20 mouse cellular contexts compared by ENCODE assay signal in the genomic region with DNA sequence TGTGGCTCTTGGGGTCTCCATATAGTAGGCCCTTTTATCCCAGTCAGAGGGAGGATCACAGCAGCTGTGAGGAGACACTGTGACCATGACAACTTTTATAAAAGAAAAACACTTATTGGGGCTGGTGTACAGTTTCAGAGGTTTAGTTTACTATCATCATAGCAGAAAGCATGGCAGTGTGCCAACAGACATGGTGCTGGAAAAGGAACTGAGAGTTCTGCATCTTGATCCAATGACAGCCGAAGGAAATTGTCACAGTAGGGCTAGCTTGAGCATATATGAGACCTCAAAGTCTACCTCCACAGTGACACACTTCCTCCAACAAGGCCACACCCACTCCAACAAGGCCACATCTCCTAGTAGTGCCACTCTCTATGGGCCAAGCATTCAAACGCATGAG. TPM values are rescaled to one million over a fixed set of nuclear protein-coding genes. Genes with fewer than 3 reads are reported as not detected.
A peak's percentile ranks its signal among the peaks of the same experiment; 100 is the strongest.
DNase-seq lines count a peak whose midpoint lies in the region; ATAC-seq and TF ChIP-seq lines count a peak whose summit lies in the region.
"Had no signal": no experiment of that assay in that cellular context is flagged by ENCODE, and none has a peak within 500 bp of the region (broad histone marks: within the 10 kb centered on the region; RNA-seq: fewer than 3 reads in every experiment).

No protein-coding gene starts in this region.

- WGBS in lung, embryonic 15.5 days = 39% methylated on average over 2 of the region's 2 CpGs
- 72% methylated on average over 2 of the region's 2 CpGs for WGBS in lung, adult 2 months
- 89% methylated on average over 2 of the region's 2 CpGs for WGBS in hindbrain, embryonic 13.5 days

- H3K4me1 ChIP-seq in lung, embryonic 15.5 days = peaks cover 45% of the 10 kb centered on the region
- no peaks in the 10 kb centered on the region for H3K4me1 ChIP-seq in lung, adult 2 months (ENCODE audit: control insufficient read depth, insufficient read depth, low read length)
- peaks cover 4% of the 10 kb centered on the region; the same call in 1 of the 2 replicates for H3K4me1 ChIP-seq in hindbrain, embryonic 13.5 days (replicated peaks)
- H3K4me1 ChIP-seq: forebrain, embryonic 13.5 days; hindbrain, embryonic 15.5 days had no signal

- no peak for TF ChIP-seq POLR2A in lung, adult 2 months (IDR thresholded peaks at IDR 0.05; ENCODE audit: borderline replicate concordance, extremely low read depth, low read depth, low read length)

- no peak overlapping the region for H3K4me3 ChIP-seq in lung, embryonic 15.5 days
- no peak overlapping the region for H3K4me3 ChIP-seq in lung, adult 2 months (replicated peaks; ENCODE audit: extremely low read depth, low read depth, low read length)
- no peak overlapping the region for H3K4me3 ChIP-seq in hindbrain, embryonic 13.5 days
- H3K4me3 ChIP-seq: forebrain, embryonic 13.5 days; heart, adult 2 months; hindbrain, embryonic 15.5 days; intestine, embryonic 15.5 days; megakaryocyte, embryonic 14.5 days had no signal

- H3K27me3 ChIP-seq in lung, embryonic 15.5 days = no peaks in the 10 kb centered on the region
- H3K27me3 ChIP-seq in hindbrain, embryonic 13.5 days = no peaks in the 10 kb centered on the region
- H3K27me3 ChIP-seq: forebrain, embryonic 13.5 days; hindbrain, embryonic 15.5 days; intestine, embryonic 15.5 days had no signal

- H3K36me3 ChIP-seq in lung, embryonic 15.5 days = no peaks in the 10 kb centered on the region
- H3K36me3 ChIP-seq in hindbrain, embryonic 13.5 days = no peaks in the 10 kb centered on the region
- H3K36me3 ChIP-seq: hindbrain, embryonic 15.5 days; intestine, embryonic 15.5 days had no signal

- no peak overlapping the region for H3K4me2 ChIP-seq in lung, embryonic 15.5 days
- H3K4me2 ChIP-seq in hindbrain, embryonic 13.5 days = no peak overlapping the region
- H3K4me2 ChIP-seq: forebrain, embryonic 13.5 days; hindbrain, embryonic 15.5 days; intestine, embryonic 15.5 days had no signal

- TF ChIP-seq CTCF in lung, adult 2 months (IDR thresholded peaks at IDR 0.05; ENCODE audit: insufficient read depth, low read length) = no peak

- H3K9ac ChIP-seq in lung, embryonic 15.5 days = no peak overlapping the region
- no peak overlapping the region for H3K9ac ChIP-seq in hindbrain, embryonic 13.5 days
- H3K9ac ChIP-seq: forebrain, embryonic 13.5 days; hindbrain, embryonic 15.5 days; intestine, embryonic 15.5 days; liver, embryonic 14.5 days had no signal

- H3K27ac ChIP-seq in lung, embryonic 15.5 days = no peak overlapping the region
- no peak overlapping the region for H3K27ac ChIP-seq in hindbrain, embryonic 13.5 days
- H3K27ac ChIP-seq: forebrain, embryonic 13.5 days; heart, adult 2 months; hindbrain, embryonic 15.5 days; intestine, embryonic 15.5 days; liver, embryonic 14.5 days had no signal

- no peaks in the 10 kb centered on the region for H3K9me3 ChIP-seq in lung, embryonic 15.5 days
- H3K9me3 ChIP-seq in hindbrain, embryonic 13.5 days = no peaks in the 10 kb centered on the region
- H3K9me3 ChIP-seq: forebrain, embryonic 13.5 days; hindbrain, embryonic 15.5 days; intestine, embryonic 15.5 days had no signal

- peak; percentile 21; the same call in 1 of the 2 replicates for ATAC-seq in lung, embryonic 15.5 days (ENCODE audit: borderline replicate concordance, extremely low read depth, low FRiP score, low TSS enrichment)
- peak; percentile 36 for ATAC-seq in common myeloid progenitor, adult 5-6 weeks (replicated peaks; ENCODE audit: low read depth, poor library complexity, severe bottlenecking)
- 0 out of 2 replicates have a peak, but pooled peaks have one; percentile 23 for ATAC-seq in megakaryocyte progenitor cell, adult 5-6 weeks (replicated peaks; ENCODE audit: poor library complexity)
- ATAC-seq in hindbrain, embryonic 13.5 days (ENCODE audit: low FRiP score) = no peak
- ATAC-seq: forebrain, embryonic 13.5 days; intestine, embryonic 15.5 days had no signal

- DNase-seq in adrenal gland, postnatal 10 days = peak; percentile 48
- DNase-seq in adrenal gland, postnatal 4 days (ENCODE audit: low spot score in 2 of 2) = no peak
- no peak for DNase-seq in lung, adult 2 months
- no peak for DNase-seq in urinary bladder, postnatal 4 days (ENCODE audit: low spot score in 2 of 2)
- DNase-seq: cerebellum, adult 8-10 months; heart, adult 2 months; kidney, adult 9 months; midbrain, embryonic 14.5 days; right cerebral cortex, postnatal 25 days; thymus, postnatal 14 days had no signal

RNA-seq across cellular contexts. Expression of gene Htra3, which starts 9.3 kb away (rescaled TPM):
- total RNA-seq in adrenal gland, postnatal 10 days (2021) = 10 to 100 TPM; 51.0 to 61.0 TPM
- 10 to 100 TPM; 39.0 to 45.2 TPM for total RNA-seq in adrenal gland, postnatal 4 days (2021)
- polyA plus RNA-seq in lung, embryonic 15.5 days (2015; fragmentation: Nextera tagmentation; extraction: Ambion mirVana) = 26.0 and 29.2 TPM in 2 replicates
- polyA plus RNA-seq in lung, adult 2 months (2012; rRNA removed) = 59.4 and 80.1 TPM in 2 replicates
- not detected in 2 replicates for total RNA-seq in common myeloid progenitor, adult 5-6 weeks (2017)
- not detected in 2 replicates for total RNA-seq in megakaryocyte progenitor cell, adult 5-6 weeks (2015)
- not detected in 2 replicates for total RNA-seq in megakaryocyte progenitor cell, adult 5-6 weeks (2017)
- polyA plus RNA-seq in hindbrain, embryonic 13.5 days (2015; fragmentation: Nextera tagmentation; extraction: Ambion mirVana) = 12.2 and 12.7 TPM in 2 replicates
- total RNA-seq: neutrophil, adult 5-6 weeks had no signal

RNA-seq across cellular contexts. Expression of gene Sh3tc1, which starts 50.9 kb away (rescaled TPM):
- total RNA-seq in adrenal gland, postnatal 10 days (2021) = 10 to 100 TPM in 1 of 2 experiments, 1 to 10 TPM in 1; 9.5 to 17.6 TPM
- total RNA-seq in adrenal gland, postnatal 4 days (2021) = 10 to 100 TPM; 12.6 to 21.4 TPM
- 11.0 and 11.6 TPM in 2 replicates for polyA plus RNA-seq in lung, embryonic 15.5 days (2015; fragmentation: Nextera tagmentation; extraction: Ambion mirVana)
- polyA plus RNA-seq in lung, adult 2 months (2012; rRNA removed) = 38.3 and 39.4 TPM in 2 replicates
- 3.9 and 8.5 TPM in 2 replicates for total RNA-seq in common myeloid progenitor, adult 5-6 weeks (2017)
- total RNA-seq in megakaryocyte progenitor cell, adult 5-6 weeks (2015) = 2.7 and 4.1 TPM in 2 replicates
- 2.9 and 5.5 TPM in 2 replicates for total RNA-seq in megakaryocyte progenitor cell, adult 5-6 weeks (2017)
- polyA plus RNA-seq in hindbrain, embryonic 13.5 days (2015; fragmentation: Nextera tagmentation; extraction: Ambion mirVana) = 2.7 and 3.8 TPM in 2 replicates

Comparison
In these comparisons a context has a peak if more than half of its experiments do, and no peak if none do; other contexts are left out.
1. RNA of gene Htra3, which starts 9.3 kb away (total RNA-seq): 51.0 to 61.0 TPM in adrenal gland, postnatal 10 days and 39.0 to 45.2 TPM in adrenal gland, postnatal 4 days; not detected in common myeloid progenitor, adult 5-6 weeks and not detected in megakaryocyte progenitor cell, adult 5-6 weeks; every median in the first group is over 10 times any median in the second.